Mouse (Mus musculus): ENCODE results near the gene Smyd4.

- TF ChIP-seq USF1 (IDR thresholded peaks at IDR 0.05; ENCODE audit: low read depth) (no peak), CTCF (IDR thresholded peaks at IDR 0.05; ENCODE audit: control insufficient read depth, insufficient read depth, insufficient read length) (no peak), MAX (IDR thresholded peaks at IDR 0.05) (no peak), MYOG (IDR thresholded peaks at IDR 0.05; ENCODE audit: control insufficient read depth, extremely low read depth, insufficient read length) (no peak), MYOD1 (IDR thresholded peaks at IDR 0.05; ENCODE audit: control insufficient read depth, insufficient read length, low read depth) (no peak), CEBPB (IDR thresholded peaks at IDR 0.05; ENCODE audit: low read depth) (no peak)
Measured at GRCm38 (mm10) chr11:75336676-75337075, 11.6 kb upstream of the Smyd4 start.
